Mouse (Mus musculus): Measurements from ENCODE around the gene Xpo6. TPM values are rescaled to one million over a fixed set of nuclear protein-coding genes. Genes with fewer than 3 reads are reported as not detected.

The Xpo6 gene
- polyA plus RNA-seq, 1 experiment from 2014 or later = 76.4 TPM

DNA sequence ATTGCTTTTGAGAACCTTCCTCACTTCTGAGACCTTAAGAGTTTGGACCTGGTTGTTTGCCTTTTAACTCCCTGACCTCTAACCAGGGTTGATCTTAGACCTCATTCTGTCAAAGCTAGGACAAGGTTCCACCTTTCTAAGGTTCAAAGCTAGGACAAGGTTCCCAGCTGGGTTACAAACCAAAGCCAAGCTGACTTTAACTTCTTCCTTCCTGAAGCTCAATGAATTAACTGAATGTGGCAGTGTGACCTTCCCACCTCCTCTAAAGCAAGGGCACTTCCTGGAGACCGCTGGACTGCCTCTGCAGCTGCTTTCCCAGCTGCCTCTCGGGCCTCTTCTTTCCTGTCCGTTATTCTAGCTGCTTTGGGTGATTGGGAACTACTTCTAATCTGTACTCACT, 32.9 kb downstream of the Xpo6 start:
- ATAC-seq (replicated peaks; ENCODE audit: low FRiP score) (no peak), DNase-seq (ENCODE audit: low spot score) (no peak)

DNA sequence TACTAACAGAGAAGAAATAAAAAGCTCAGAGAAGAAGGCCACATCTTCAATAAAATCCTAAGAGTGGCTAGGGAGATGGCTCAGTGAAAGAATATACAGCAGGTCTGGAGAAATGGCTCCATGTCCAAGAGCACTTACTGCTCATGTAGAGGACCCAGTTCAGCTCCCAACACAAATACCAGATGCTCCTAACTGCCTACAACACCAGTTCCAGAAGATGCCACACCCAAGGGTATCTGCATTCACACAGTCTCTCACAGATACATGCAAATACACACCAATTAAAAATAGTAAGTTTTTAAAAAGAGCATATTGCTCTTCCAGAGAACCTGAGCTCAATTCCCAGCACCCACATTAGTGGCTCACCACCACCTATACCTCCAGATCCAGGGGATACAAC, 33.7 kb downstream of the Xpo6 start:
- Histone ChIP-seq H3K9me3 (ENCODE audit: control insufficient read depth, low read length) (no peaks in the 10 kb centered on the region), H3K4me3 (ENCODE audit: low read depth, low read length) (no peak overlapping the region), H3K4me2 (ENCODE audit: low read depth, low read length, severe bottlenecking) (no peak overlapping the region), H3K4me1 (replicated peaks; ENCODE audit: control insufficient read depth, insufficient read depth, low read length) (no peaks in the 10 kb centered on the region), H3K36me3 (ENCODE audit: control insufficient read depth, insufficient read depth, low read length) (no peaks in the 10 kb centered on the region), H3K27me3 (ENCODE audit: control insufficient read depth, insufficient read depth, low read length) (no peaks in the 10 kb centered on the region), H3K9ac (ENCODE audit: low read length) (no peak overlapping the region), H3K27ac (ENCODE audit: low read depth, low read length) (no peak overlapping the region)
- ATAC-seq (replicated peaks; ENCODE audit: low FRiP score) (no peak), DNase-seq (ENCODE audit: low spot score) (no peak)

More for the DNA sequence above, 32.9 kb downstream of the Xpo6 start:
- Histone ChIP-seq H3K9me3 (ENCODE audit: control insufficient read depth, low read length) (no peaks in the 10 kb centered on the region), H3K4me1 (replicated peaks; ENCODE audit: control insufficient read depth, insufficient read depth, low read length) (no peaks in the 10 kb centered on the region), H3K4me3 (ENCODE audit: low read depth, low read length) (no peak overlapping the region), H3K9ac (ENCODE audit: low read length) (no peak overlapping the region), H3K4me2 (ENCODE audit: low read depth, low read length, severe bottlenecking) (no peak overlapping the region), H3K36me3 (ENCODE audit: control insufficient read depth, insufficient read depth, low read length) (no peaks in the 10 kb centered on the region), H3K27ac (ENCODE audit: low read depth, low read length) (no peak overlapping the region), H3K27me3 (ENCODE audit: control insufficient read depth, insufficient read depth, low read length) (no peaks in the 10 kb centered on the region)
- 85% methylated on average over 3 of the region's 3 CpGs for WGBS

DNA sequence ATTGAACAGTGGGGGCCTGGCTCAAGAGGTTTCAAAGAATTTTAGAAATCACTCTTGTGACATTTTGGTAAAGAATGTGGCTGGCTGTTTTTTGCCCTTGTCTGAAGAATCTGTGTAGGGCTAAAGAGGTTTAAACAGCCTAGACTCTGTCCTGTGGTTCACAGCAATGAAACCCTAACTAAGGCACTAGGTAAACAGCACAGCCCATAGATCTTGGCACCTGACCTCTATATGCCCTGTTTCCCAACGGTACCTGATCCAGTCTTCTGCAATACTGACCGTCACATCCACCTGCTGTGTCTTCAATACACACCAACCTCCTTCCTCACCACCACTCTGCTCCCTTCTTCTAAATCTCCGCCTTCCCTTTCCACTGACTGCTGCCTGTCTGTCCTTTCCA, 42.1 kb downstream of the Xpo6 start:
- H3K27me3 ChIP-seq (ENCODE audit: control insufficient read depth, insufficient read depth, low read length) = no peaks in the 10 kb centered on the region
- no peak overlapping the region for H3K27ac ChIP-seq (ENCODE audit: low read depth, low read length)
- H3K36me3 ChIP-seq (ENCODE audit: control insufficient read depth, insufficient read depth, low read length) = peaks cover 4% of the 10 kb centered on the region
- H3K9ac ChIP-seq (ENCODE audit: low read length) = no peak overlapping the region
- H3K9me3 ChIP-seq (ENCODE audit: control insufficient read depth, low read length) = no peaks in the 10 kb centered on the region
- 95% methylated on average over 3 of the region's 3 CpGs for WGBS
- no peak overlapping the region for H3K4me3 ChIP-seq (ENCODE audit: low read depth, low read length)
- no peak overlapping the region for H3K4me2 ChIP-seq (ENCODE audit: low read depth, low read length, severe bottlenecking)
- ATAC-seq (replicated peaks; ENCODE audit: low FRiP score) = no peak
- no peaks in the 10 kb centered on the region for H3K4me1 ChIP-seq (replicated peaks; ENCODE audit: control insufficient read depth, insufficient read depth, low read length)
- no peak for DNase-seq (ENCODE audit: low spot score)

DNA sequence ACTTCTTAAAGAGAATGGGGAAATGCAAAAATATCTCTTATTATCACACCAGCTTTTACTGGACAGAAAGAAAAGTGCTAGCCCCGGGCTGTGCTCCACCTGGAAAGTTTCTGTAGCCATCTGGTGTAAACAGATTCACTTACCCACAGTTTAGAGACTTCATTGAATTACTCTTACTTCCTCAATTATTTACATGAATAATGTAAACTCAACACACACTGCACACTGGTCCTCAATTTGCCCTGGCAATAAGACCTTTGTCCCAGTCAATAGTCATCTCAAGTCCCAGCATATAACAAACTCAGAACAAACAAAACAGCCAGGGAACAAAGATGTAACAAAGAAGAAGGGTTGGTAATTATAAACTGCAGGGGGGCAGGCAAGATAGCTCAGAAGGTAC, 44.6 kb downstream of the Xpo6 start:
- 86% methylated on average over 1 of the region's 1 CpGs for WGBS
- Histone ChIP-seq H3K27ac (ENCODE audit: low read depth, low read length) (no peak overlapping the region), H3K9me3 (ENCODE audit: control insufficient read depth, low read length) (no peaks in the 10 kb centered on the region), H3K36me3 (ENCODE audit: control insufficient read depth, insufficient read depth, low read length) (peaks cover 4% of the 10 kb centered on the region), H3K4me1 (replicated peaks; ENCODE audit: control insufficient read depth, insufficient read depth, low read length) (no peaks in the 10 kb centered on the region), H3K9ac (ENCODE audit: low read length) (no peak overlapping the region), H3K4me2 (ENCODE audit: low read depth, low read length, severe bottlenecking) (no peak overlapping the region), H3K4me3 (ENCODE audit: low read depth, low read length) (no peak overlapping the region), H3K27me3 (ENCODE audit: control insufficient read depth, insufficient read depth, low read length) (no peaks in the 10 kb centered on the region)
- ATAC-seq (replicated peaks; ENCODE audit: low FRiP score) (no peak), DNase-seq (ENCODE audit: low spot score) (no peak)

DNA sequence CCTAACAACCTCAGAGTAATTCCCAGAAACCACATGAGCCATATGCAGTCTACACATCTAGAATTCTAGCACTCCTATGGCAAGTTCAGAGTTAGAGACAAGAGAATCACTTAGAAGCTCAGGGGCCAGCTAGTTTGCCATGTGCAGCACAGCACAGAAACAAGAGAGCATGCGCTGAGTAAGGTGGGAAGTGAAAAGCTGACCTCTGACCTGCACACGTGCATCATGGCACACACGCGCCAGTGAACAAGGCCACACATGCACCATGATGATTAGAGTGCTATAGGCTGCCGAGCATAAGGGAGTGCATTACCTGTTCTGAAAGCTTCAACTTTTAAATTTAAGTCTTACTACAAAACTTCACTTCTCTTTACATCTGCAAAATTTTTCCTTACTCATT, 45.6 kb downstream of the Xpo6 start:
- H3K9me3 ChIP-seq (ENCODE audit: control insufficient read depth, low read length) = no peaks in the 10 kb centered on the region
- H3K4me1 ChIP-seq (replicated peaks; ENCODE audit: control insufficient read depth, insufficient read depth, low read length) = no peaks in the 10 kb centered on the region
- WGBS = 88% methylated on average over 5 of the region's 5 CpGs
- ATAC-seq (replicated peaks; ENCODE audit: low FRiP score) (no peak), DNase-seq (ENCODE audit: low spot score) (no peak)
- H3K9ac ChIP-seq (ENCODE audit: low read length) = no peak overlapping the region
- no peaks in the 10 kb centered on the region for H3K27me3 ChIP-seq (ENCODE audit: control insufficient read depth, insufficient read depth, low read length)
- H3K4me3 ChIP-seq (ENCODE audit: low read depth, low read length) = no peak overlapping the region
- H3K27ac ChIP-seq (ENCODE audit: low read depth, low read length) = no peak overlapping the region
- no peak overlapping the region for H3K4me2 ChIP-seq (ENCODE audit: low read depth, low read length, severe bottlenecking)
- H3K36me3 ChIP-seq (ENCODE audit: control insufficient read depth, insufficient read depth, low read length) = peaks cover 4% of the 10 kb centered on the region

DNA sequence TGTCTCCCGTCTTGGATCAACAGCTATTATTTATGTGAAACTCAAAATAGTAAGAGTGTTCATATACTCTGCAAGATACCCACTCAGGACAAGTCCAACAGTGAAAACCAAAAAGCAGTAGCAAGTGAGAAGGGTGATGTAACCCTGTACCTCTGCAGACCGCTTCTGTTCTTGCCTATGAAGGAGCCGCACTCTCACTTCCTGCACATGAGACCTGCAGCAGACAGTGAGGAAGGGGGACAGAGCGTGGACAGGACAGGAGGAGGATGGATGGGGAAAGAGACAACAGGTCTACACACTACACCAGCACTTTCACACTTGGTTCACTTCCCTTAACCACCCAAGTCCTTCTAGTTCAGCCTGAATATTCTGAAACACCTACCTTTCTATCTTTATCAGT, 48.0 kb downstream of the Xpo6 start:
- Histone ChIP-seq H3K4me2 (ENCODE audit: low read depth, low read length, severe bottlenecking) (no peak overlapping the region), H3K4me3 (ENCODE audit: low read depth, low read length) (no peak overlapping the region), H3K27me3 (ENCODE audit: control insufficient read depth, insufficient read depth, low read length) (no peaks in the 10 kb centered on the region), H3K36me3 (ENCODE audit: control insufficient read depth, insufficient read depth, low read length) (peaks cover 4% of the 10 kb centered on the region), H3K4me1 (replicated peaks; ENCODE audit: control insufficient read depth, insufficient read depth, low read length) (no peaks in the 10 kb centered on the region), H3K27ac (ENCODE audit: low read depth, low read length) (no peak overlapping the region), H3K9ac (ENCODE audit: low read length) (no peak overlapping the region), H3K9me3 (ENCODE audit: control insufficient read depth, low read length) (no peaks in the 10 kb centered on the region)
- no peak for DNase-seq (ENCODE audit: low spot score)
- WGBS = 97% methylated on average over 4 of the region's 4 CpGs
- no peak for ATAC-seq (replicated peaks; ENCODE audit: low FRiP score)

DNA sequence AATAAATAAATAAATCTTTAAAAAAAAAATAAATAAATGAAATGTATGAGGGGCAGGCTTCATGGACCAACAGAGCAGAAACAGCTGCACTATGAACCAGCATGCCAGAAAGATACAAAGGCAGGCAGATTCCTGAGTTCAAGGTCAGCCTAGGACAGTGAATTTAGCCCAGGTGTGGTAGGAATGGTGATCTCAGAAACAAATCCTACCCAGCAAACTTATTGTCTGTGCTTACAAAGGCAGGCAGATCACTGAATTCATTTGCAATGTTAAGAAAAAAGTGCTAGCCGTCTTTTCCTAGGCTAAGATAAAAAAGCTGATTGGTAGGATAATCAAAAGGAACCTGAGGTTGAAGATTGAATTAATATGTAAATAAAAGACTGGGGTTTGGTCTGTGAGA, 54.1 kb downstream of the Xpo6 start:
- ATAC-seq (replicated peaks; ENCODE audit: low FRiP score) (no peak), DNase-seq (ENCODE audit: low spot score) (no peak)
- Histone ChIP-seq H3K27ac (ENCODE audit: low read depth, low read length) (no peak overlapping the region), H3K4me2 (ENCODE audit: low read depth, low read length, severe bottlenecking) (no peak overlapping the region), H3K4me3 (ENCODE audit: low read depth, low read length) (no peak overlapping the region), H3K27me3 (ENCODE audit: control insufficient read depth, insufficient read depth, low read length) (no peaks in the 10 kb centered on the region), H3K4me1 (replicated peaks; ENCODE audit: control insufficient read depth, insufficient read depth, low read length) (no peaks in the 10 kb centered on the region), H3K36me3 (ENCODE audit: control insufficient read depth, insufficient read depth, low read length) (no peaks in the 10 kb centered on the region), H3K9me3 (ENCODE audit: control insufficient read depth, low read length) (no peaks in the 10 kb centered on the region), H3K9ac (ENCODE audit: low read length) (no peak overlapping the region)
- 88% methylated on average over 1 of the region's 1 CpGs for WGBS

DNA sequence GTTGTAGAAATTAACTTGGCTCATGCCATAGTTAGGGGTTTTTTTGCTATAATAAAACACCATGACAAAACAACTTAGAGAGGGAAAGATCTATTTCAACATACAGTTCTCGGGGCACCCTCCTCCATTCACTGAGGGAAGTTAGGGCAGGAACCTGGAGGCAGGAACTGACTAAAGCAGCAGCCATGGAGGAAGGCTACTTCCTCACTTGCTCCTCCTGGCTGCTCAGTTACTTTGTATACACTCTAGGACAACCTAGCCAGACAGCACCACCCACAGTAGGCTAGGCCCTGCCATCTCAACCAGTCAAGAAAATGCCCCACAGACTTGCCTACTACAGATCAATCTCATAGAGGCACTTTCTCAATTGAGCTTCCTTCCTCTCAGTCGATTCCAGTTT, 55.9 kb downstream of the Xpo6 start:
- no peak overlapping the region for H3K27ac ChIP-seq (ENCODE audit: low read depth, low read length)
- 91% methylated on average over 2 of the region's 2 CpGs for WGBS
- H3K27me3 ChIP-seq (ENCODE audit: control insufficient read depth, insufficient read depth, low read length) = no peaks in the 10 kb centered on the region
- H3K36me3 ChIP-seq (ENCODE audit: control insufficient read depth, insufficient read depth, low read length) = no peaks in the 10 kb centered on the region; the same call in 1 of the 2 replicates
- ATAC-seq (replicated peaks; ENCODE audit: low FRiP score) = no peak
- H3K4me3 ChIP-seq (ENCODE audit: low read depth, low read length) = no peak overlapping the region
- no peaks in the 10 kb centered on the region for H3K9me3 ChIP-seq (ENCODE audit: control insufficient read depth, low read length)
- DNase-seq (ENCODE audit: low spot score) = no peak
- H3K4me1 ChIP-seq (replicated peaks; ENCODE audit: control insufficient read depth, insufficient read depth, low read length) = no peaks in the 10 kb centered on the region
- H3K4me2 ChIP-seq (ENCODE audit: low read depth, low read length, severe bottlenecking) = no peak overlapping the region
- H3K9ac ChIP-seq (ENCODE audit: low read length) = no peak overlapping the region

DNA sequence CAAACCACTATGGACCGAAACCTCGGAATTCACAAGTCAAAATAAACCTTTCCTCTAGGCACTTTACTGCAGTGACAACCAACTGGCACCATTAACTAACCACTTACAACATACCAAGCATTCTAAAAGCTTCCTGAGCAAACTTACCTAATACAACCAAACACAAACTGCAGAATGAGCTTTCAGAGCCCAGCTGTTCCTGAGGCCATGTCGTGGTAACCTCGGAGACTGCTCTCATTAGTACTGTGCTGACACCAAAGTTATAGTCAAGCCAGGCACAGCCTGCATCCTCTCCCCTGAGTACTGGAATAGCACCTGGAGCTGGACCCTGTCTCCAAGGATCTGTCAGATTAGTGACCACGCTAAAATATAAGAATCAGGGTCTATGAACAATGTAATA, 62.5 kb downstream of the Xpo6 start:
- no peak overlapping the region for H3K4me2 ChIP-seq (ENCODE audit: low read depth, low read length, severe bottlenecking)
- no peaks in the 10 kb centered on the region for H3K4me1 ChIP-seq (replicated peaks; ENCODE audit: control insufficient read depth, insufficient read depth, low read length)
- 93% methylated on average over 5 of the region's 5 CpGs for WGBS
- H3K27ac ChIP-seq (ENCODE audit: low read depth, low read length) = no peak overlapping the region
- H3K36me3 ChIP-seq (ENCODE audit: control insufficient read depth, insufficient read depth, low read length) = no peaks in the 10 kb centered on the region; the same call in 1 of the 2 replicates
- H3K9me3 ChIP-seq (ENCODE audit: control insufficient read depth, low read length) = no peaks in the 10 kb centered on the region
- no peak overlapping the region for H3K4me3 ChIP-seq (ENCODE audit: low read depth, low read length)
- H3K9ac ChIP-seq (ENCODE audit: low read length) = no peak overlapping the region
- DNase-seq (ENCODE audit: low spot score) (no peak), ATAC-seq (replicated peaks; ENCODE audit: low FRiP score) (no peak)
- H3K27me3 ChIP-seq (ENCODE audit: control insufficient read depth, insufficient read depth, low read length) = no peaks in the 10 kb centered on the region
